Mouse (Mus musculus): ENCODE data around the gene Swap70.

Swap70 gene

GRCm38 (mm10) chr7:110271814-110272213 lies 50.3 kb downstream of the Swap70 start:
- DNase-seq (ENCODE audit: low read depth in 2 of 2, low spot score in 2 of 2) = no peak

- DNase-seq (ENCODE audit: low read depth in 2 of 2, low spot score in 2 of 2) = no peak
Observed at GRCm38 (mm10) chr7:110272434-110272833, 50.9 kb downstream of the Swap70 start.

GRCm38 (mm10) chr7:110277734-110278245 lies 56.3 kb downstream of the Swap70 start:
- no peak for DNase-seq (ENCODE audit: low read depth in 2 of 2, low spot score in 2 of 2)

DNA sequence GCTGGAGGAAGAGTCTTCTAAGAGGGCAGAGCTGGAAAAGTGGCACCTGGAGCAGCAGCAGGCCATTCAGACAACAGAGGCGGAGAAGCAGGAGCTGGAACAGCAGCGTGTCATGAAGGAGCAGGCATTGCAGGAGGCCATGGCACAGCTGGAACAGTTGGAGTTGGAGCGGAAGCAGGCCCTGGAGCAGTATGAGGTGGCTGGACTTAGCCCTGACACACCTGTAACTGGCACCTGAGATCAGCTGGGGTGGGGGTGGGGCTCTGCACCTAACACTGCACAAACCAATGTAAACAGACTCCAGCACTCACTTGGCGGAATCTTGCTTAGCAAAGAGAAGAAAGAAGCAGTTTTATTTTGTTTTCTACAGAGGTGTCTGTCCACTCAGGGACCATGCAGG lies 57.7 kb downstream of the Swap70 start:
- DNase-seq (ENCODE audit: low read depth in 2 of 2, low spot score in 2 of 2) = no peak

DNA sequence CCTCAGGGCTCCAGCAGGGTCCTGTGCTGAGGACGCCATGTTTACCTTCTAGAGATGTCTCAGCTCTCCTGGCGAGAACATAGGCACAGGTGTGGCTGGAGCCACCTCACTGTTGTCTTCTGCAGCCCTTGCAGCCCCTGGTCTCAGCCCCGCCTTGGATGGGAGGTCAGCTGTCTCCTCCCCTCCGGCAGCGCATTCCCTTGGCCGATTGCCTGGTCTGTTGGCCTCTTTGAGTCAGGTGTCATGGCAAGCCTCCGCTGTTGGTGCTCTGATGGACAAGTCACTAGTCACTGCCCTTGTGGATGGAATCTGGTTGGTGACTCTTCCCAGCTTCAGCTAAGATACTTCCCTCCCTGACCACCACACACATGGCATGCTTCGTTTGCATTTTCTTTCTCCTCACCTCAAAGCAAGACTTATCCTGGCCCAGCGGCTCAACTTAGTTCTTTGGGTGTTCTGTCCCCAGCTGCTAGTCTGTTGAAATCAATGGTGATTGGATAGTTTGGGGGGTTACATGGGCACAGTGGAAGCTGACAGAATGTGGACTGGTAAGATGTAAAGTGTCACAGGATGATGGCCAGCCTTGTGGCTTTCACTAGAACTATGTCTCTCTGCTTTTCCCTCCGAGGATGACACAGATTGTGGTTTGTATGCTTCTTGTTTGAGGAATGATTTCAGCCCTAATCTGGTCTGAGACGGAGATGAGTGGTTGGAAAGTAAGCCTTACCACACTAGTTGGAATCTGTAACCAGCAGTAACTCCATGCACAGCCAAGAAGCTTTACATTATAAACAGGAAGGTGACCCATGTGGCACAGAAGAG lies 60.1 kb downstream of the Swap70 start:
- DNase-seq (ENCODE audit: low read depth in 2 of 2, low spot score in 2 of 2) = no peak

- no peak for DNase-seq (ENCODE audit: low read depth in 2 of 2, low spot score in 2 of 2)
Observed at GRCm38 (mm10) chr7:110282797-110283196, 61.3 kb downstream of the Swap70 start.

GRCm38 (mm10) chr7:110283484-110284275 lies 62.2 kb downstream of the Swap70 start:
- no peak for DNase-seq (ENCODE audit: low read depth in 2 of 2, low spot score in 2 of 2)

GRCm38 (mm10) chr7:110285076-110285848 lies 63.8 kb downstream of the Swap70 start:
- no peak for DNase-seq (ENCODE audit: low read depth in 2 of 2, low spot score in 2 of 2)

GRCm38 (mm10) chr7:110285849-110286151 lies 64.3 kb downstream of the Swap70 start:
- DNase-seq (ENCODE audit: low read depth in 2 of 2, low spot score in 2 of 2) = no peak

DNA sequence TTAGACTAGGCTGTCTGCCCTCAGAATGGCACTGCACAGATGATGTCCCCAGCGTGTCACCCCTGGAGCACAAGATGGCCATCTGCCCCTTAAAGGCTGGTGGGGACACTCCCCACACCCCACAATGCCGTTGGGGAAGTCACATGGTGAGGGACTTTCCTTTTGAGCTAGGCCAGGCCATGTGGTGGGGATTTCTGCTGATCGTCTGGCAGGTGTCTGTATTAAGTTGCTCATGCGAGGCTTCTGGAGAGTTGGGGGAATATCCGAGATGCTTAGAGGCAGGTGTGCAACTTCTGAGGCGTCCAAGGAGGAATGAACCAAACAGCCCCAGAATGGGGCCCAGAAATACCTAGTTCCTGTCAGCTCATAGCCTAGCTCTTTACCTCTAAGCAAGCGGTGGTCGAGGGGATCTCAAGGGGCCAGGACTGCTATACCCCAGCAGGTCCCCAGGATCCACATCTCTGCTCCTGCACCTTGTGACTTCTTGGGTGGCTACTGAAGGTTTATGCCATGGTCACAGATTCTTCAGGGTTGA lies 64.8 kb downstream of the Swap70 start:
- no peak for DNase-seq (ENCODE audit: low read depth in 2 of 2, low spot score in 2 of 2)

DNA sequence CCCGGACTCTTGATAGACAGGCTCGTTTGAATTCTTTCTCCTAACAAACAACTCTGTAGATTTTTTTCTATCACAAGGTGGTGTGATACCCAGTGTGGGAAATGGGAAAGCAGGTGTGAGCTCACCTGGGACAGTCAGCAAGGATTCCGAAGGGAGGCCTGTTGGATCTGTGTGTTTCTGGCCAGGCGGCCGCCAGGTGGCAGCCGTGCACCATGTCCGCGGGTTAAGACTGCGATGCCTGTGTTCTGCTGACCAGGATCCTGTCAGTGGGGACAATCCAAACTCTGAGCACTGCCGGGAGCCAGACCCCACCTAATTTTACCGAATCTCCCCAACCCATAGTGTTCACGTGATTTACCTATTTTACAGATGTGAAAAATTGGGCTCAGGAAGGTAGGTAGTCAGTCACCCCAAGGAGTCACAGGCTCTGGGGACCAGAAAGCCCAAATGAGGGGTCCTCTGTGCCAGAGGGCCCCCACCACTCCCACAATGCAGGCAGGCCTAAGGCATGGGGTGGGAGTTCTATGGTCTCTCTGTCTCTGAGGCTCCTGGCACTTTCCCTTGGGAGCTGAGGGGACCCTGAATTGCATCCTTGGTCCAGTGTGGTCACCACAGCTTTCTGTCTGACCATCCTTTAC lies 65.4 kb downstream of the Swap70 start:
- DNase-seq (ENCODE audit: low read depth in 2 of 2, low spot score in 2 of 2) = peak; percentile 58 to 59

GRCm38 (mm10) chr7:110287476-110288071 lies 66.1 kb downstream of the Swap70 start:
- DNase-seq (ENCODE audit: low read depth in 2 of 2, low spot score in 2 of 2) = no peak

DNA sequence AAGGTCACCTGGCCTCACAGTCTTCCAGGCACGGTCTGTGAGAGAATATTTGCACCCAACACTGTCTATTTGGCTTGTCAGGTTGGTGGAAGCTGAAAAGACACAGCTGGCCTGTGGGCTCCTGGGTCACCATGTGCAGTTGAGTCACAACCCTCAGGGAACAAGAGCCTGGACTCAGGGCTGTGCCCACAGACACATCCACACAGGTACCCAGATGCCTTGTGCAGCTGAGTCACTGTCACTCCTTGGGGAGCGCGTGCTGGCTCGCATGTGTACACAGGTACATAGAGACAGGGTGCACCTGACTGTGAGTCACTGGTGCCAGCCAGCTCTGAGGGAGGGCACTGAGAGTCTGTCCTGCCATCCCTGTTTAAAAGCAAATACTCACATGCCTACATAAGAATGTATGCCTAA lies 66.7 kb downstream of the Swap70 start:
- no peak for DNase-seq (ENCODE audit: low read depth in 2 of 2, low spot score in 2 of 2)

DNA sequence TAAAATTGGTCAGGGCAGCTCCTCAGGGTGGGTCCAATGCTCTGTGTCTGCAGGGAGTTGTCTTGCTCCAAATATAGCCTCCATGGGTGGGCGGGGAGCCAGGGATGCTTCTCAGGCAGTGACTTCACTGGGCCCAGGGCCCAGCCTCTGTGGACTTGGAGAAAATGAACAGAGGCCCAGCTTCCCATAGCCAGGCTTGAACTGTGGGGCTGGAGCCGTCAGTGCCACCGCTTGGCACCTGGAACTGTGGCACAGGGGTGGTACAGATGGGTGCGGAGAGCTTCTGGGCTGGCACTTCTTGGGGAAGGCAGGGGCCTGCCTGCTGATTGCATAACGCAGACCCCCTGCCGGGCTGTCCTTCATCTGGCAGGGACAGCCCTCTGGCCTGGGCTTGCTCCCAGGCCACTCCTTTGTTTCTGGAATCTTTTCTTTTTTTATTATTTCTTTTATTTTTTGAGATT lies 67.2 kb downstream of the Swap70 start:
- no peak for DNase-seq (ENCODE audit: low read depth in 2 of 2, low spot score in 2 of 2)

- no peak for DNase-seq (ENCODE audit: low read depth in 2 of 2, low spot score in 2 of 2)
Observed at GRCm38 (mm10) chr7:110289647-110290046, 68.1 kb downstream of the Swap70 start.

DNA sequence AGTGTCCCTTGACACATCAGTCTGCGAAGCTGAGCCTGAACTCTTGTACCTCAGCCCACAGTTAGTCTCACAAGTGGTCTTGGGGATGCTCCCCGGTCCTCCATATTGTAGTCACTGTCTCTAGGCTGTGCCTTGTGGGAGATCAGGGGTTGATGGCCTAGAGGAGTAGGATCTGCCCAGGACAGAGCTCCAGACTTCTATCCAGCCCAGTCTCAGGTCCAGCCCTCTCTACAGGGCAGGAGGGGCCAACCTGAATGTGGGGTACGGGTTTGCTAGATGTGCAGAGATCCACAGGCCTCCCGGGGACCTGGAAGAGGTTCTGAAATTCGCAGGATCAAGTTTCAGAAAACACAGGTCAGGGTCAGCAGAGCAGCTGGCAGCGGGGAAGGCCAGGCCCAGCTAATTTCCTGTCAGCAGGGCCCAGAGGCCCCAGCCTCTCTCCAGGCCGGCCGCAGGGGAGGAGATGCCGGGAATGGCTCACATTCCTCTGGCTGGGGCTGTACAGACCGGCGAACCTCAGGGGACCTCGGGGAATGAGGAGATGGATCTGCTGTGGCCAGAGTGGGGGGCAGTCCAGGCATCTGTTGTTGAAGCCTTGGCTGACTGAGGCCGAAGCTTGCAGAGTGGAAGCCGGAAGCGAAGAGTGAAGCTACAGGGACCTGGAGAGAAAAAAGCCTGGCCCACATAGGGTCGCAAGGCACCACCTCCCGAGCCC lies 75.5 kb downstream of the Swap70 start:
- no peak for DNase-seq (ENCODE audit: low read depth in 2 of 2, low spot score in 2 of 2)

- DNase-seq (ENCODE audit: low read depth in 2 of 2, low spot score in 2 of 2) = no peak
Observed at GRCm38 (mm10) chr7:110297611-110298010, 76.1 kb downstream of the Swap70 start.

DNA sequence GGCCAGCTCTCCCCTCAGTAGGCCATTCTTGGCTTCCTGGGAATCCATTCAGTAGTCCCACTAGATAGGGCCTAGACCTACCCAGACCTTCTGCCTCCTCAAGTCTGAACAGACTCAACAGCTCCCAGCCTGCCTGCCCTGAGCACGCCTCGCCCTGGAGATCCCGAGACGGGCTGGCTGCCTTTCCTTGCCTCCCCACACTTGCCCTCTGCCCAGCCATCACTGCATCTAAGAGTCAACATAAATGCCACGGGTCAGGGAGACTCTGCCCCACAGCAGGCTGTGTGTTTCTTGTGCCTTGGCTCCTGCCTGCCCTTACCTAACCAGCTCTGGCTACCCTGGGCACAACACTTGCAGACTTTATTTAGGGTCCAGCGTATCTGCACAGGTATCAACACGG lies 76.6 kb downstream of the Swap70 start:
- DNase-seq (ENCODE audit: low read depth in 2 of 2, low spot score in 2 of 2) = no peak

DNA sequence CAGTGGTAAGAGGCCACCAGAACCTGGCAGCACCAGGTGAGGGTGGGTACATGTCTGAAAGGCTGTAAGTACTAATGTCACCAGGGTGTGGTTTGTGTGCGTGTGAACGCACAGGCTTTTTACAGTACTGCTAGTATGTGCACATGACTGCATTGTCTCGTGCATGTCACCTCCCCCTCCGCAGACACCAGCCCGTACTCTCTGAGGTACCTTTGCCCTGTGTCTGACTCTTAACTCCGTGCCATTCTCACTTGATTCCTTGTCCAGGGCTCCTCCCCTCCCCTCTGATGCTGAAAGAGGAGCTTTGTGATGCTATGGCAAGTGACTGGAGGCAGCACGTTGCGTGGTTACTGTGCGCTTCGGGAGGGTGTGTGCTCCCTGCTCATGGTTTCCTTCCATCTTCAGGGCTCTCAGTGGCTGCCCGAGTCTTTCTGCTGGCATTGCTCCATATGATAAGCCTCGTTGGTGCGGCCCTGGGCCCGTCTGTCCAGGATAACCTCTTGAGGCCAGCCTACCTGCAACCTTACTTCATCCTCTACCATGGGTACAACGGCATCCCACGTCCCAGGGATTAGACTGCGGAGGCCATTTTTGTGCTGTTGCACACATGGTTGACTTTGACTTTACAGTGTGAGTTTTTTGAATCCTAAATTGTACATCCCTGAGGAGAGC lies 77.4 kb downstream of the Swap70 start:
- DNase-seq (ENCODE audit: low read depth in 2 of 2, low spot score in 2 of 2) = no peak
